Mouse (Mus musculus) heart, adult 10 weeks (tissue): ENCODE measurements around the gene Olfr1337. TPM values are rescaled to one million over a fixed set of nuclear protein-coding genes. Genes with fewer than 3 reads are reported as not detected.

Source experiments
- polyA plus RNA-seq: library from polyadenylated mRNA; stranded (reverse); fragments of 350-450 nt; fragmentation: Illumina TruSeq; extraction: RNeasy Lipid Tissue Mini Kit (QIAGEN cat#74804); gene quantifications from one replicate; pipeline ENCODE4 v1.2.3, GENCODE M21; 2014; ENCODE audit warnings: low read depth, low replicate concordance

Olfr1337 gene
- not detected for polyA plus RNA-seq

GRCm38 (mm10) chr4:118782486-118782885 is at the start of gene Olfr1337:
Olfr1337 (minus strand) TSS chr4:118782586.

DNA sequence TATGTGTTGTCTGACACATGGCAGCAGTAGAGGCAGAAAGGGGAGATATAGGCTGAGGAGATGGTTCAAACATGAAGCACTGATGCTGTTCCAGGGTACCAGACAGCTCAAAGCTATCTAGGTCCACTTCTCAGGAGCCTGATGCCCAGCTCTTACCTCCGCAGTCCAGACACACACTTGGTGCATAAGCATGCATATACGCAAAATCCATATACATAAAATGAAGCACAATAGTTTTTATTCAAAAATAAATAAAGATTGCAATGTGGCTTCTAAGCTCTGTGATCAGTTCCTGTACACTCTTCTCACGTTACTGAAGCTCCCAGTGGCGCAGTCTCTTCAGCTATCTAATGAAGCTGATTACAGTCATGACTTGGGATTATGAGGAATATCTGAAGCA is 27.5 kb upstream of the Olfr1337 start, which contains the start of gene Olfr1335:
Olfr1335 (minus strand) TSS at position 101 of the 400 bp plus-strand sequence.

DNA sequence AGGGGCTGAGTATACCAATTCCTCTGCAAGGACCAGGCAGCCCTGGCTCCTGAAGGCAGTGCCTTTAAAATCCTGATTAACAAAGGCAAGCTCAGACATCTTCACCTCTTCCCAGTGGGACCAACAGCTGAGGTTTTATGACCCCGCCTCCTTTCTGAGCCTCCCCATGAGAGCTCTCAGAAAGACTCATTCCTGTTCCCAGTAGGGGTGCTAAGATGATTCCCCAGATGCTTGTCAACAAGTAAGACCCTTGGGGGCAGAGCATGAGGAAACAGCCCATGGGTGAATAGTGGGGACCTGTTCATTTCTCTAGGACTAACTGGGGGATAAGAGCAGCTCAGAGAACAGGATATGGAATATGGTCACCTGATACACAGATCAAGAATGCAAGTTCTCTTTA is 23.7 kb downstream of the Olfr1337 start, which contains the start of gene Olfr1338:
Olfr1338 (minus strand) TSS at position 101 of the 400 bp plus-strand sequence.

DNA sequence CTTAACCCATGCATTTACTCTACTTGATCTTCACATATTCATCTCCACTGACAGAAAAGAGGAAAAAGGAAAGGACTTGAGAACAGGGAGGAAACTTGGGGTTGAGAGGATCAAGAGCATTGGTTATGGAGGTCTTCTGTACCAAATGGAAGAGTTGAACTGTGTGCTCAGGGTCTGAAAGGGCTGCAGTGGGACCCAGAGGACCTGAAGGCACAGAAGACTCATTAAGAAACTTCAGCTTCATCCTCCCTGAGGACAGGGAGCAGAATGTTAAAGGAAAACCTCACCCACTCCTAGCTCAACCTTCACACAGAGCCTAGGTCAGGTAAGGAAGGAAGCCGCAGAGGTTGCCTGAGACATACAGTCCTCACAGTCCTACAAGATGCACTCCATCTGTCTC is 50.5 kb downstream of the Olfr1337 start, which contains the start of gene Olfr1339:
Olfr1339 (plus strand) TSS at position 301 of the 400 bp plus-strand sequence.

Other genes starting within 250 kb of the Olfr1337 start
- not detected for gene Tmem125, start 238.5 kb downstream of the Olfr1337 start, polyA plus RNA-seq
- not detected for gene Cfap57, start 161.8 kb downstream of the Olfr1337 start, polyA plus RNA-seq
- gene Ebna1bp2, start 161.8 kb downstream of the Olfr1337 start, polyA plus RNA-seq: 39.4 TPM
- gene Olfr62, start 123.6 kb downstream of the Olfr1337 start, polyA plus RNA-seq: not detected
- not detected for gene Olfr1342, start 89.8 kb downstream of the Olfr1337 start, polyA plus RNA-seq
- gene Olfr1341, start 79.1 kb downstream of the Olfr1337 start, polyA plus RNA-seq: not detected
- gene Olfr1340, start 62.4 kb downstream of the Olfr1337 start, polyA plus RNA-seq: not detected
- not detected for gene Olfr1339, start 50.4 kb downstream of the Olfr1337 start, polyA plus RNA-seq
- gene Olfr1338, start 23.8 kb downstream of the Olfr1337 start, polyA plus RNA-seq: not detected
- gene Olfr1335, start 27.4 kb upstream of the Olfr1337 start, polyA plus RNA-seq: not detected
- gene Olfr1333, start 53.7 kb upstream of the Olfr1337 start, polyA plus RNA-seq: not detected
- gene Olfr1331, start 82.1 kb upstream of the Olfr1337 start, polyA plus RNA-seq: not detected
- gene Olfr1330, start 106.0 kb upstream of the Olfr1337 start, polyA plus RNA-seq: not detected
- not detected for gene Olfr1329, start 134.9 kb upstream of the Olfr1337 start, polyA plus RNA-seq
- not detected for gene Olfr1328, start 156.0 kb upstream of the Olfr1337 start, polyA plus RNA-seq
- gene Lao1, start 179.0 kb upstream of the Olfr1337 start, polyA plus RNA-seq: not detected